Mouse (Mus musculus): ENCODE data around the gene Clcn2. TPM values are rescaled to one million over a fixed set of nuclear protein-coding genes. Genes with fewer than 3 reads are reported as not detected.

Clcn2 gene
- polyA plus RNA-seq, 1 experiment: 87.7 TPM

DNA sequence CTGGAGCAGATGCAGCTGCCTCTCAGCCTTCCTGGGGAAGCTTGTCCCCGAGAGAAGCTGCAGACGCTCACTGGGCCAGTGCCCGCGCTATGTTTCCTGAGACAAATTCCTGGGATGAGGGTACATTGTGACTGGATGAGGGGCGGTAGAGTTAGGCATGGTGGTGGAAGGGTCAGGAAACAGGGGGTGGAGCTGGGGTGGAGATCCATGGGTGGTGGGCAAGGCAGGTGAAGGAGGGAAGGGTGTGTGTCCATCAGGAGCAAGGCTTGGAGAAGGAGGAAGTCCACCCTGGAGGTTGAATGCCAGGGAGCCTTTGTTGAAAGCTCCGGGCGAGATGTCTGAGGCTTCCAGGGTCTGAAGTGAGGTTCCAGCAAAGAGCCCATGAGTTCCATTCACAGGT, 7.8 kb upstream of the Clcn2 start:
- DNase-seq (ENCODE audit: low read depth, low spot score): no peak
- WGBS: 89% methylated on average over 7 of the region's 7 CpGs

- DNase-seq (ENCODE audit: low read depth, low spot score): no peak
- 28% methylated on average over 5 of the region's 5 CpGs for WGBS
Observed at GRCm38 (mm10) chr16:20724338-20724748, 6.8 kb upstream of the Clcn2 start.

GRCm38 (mm10) chr16:20723247-20723646, 5.7 kb upstream of the Clcn2 start:
- WGBS: 77% methylated on average over 4 of the region's 4 CpGs
- no peak for DNase-seq (ENCODE audit: low read depth, low spot score)

GRCm38 (mm10) chr16:20722736-20723135, 5.2 kb upstream of the Clcn2 start:
- DNase-seq (ENCODE audit: low read depth, low spot score): no peak
- 80% methylated on average over 4 of the region's 4 CpGs for WGBS

DNA sequence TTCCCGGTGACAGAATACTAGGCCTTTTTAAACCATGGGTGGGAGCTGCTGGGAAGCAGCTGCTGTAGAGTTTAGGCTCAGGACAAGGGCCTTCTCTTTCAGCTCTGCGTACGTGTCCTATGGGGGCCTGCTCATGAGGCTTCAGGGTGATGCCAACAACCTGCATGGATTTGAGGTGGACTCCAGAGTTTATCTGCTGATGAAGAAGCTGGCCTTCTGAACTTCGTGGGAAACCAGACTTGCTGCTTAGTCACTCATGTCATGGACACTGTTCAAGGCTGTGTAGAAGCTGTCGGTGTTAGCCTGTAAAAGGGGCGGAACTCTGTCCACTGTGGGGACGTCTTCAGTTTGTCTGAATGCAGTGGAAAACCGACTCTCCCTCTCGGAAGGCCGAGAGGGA, 4.3 kb upstream of the Clcn2 start:
- 84% methylated on average over 10 of the region's 10 CpGs for WGBS

GRCm38 (mm10) chr16:20717978-20718670, 578 bp upstream of the Clcn2 start:
- DNase-seq (ENCODE audit: low read depth, low spot score): no peak
- under 1% methylated on average over 18 of the region's 18 CpGs for WGBS

More for the DNA sequence above, 4.3 kb upstream of the Clcn2 start:
- no peak for DNase-seq (ENCODE audit: low read depth, low spot score)

DNA sequence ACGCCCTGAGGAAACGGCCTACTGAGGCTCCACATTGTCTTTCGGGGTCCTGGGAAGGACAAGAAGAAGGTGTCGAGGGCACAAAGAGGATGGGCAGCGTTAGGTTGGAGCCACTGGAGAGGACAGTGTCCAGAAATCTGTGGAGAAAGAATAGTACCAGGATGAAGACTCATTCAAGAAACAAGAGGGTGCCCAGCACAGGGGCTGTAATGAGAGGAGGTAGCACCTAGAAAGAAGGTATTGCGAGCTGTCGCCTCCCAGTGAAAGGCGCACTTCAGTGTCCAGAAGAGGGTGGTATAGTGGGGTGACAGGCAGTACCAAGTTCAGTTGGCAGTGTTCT, 735 bp downstream of the Clcn2 start:
- under 1% methylated on average over 8 of the region's 8 CpGs for WGBS
- no peak for DNase-seq (ENCODE audit: low read depth, low spot score)

GRCm38 (mm10) chr16:20715976-20716840, 1.3 kb downstream of the Clcn2 start:
- WGBS: under 1% methylated on average over 68 of the region's 68 CpGs
- no peak for DNase-seq (ENCODE audit: low read depth, low spot score)

GRCm38 (mm10) chr16:20715566-20715965, 2.0 kb downstream of the Clcn2 start:
- no peak for DNase-seq (ENCODE audit: low read depth, low spot score)
- 3% methylated on average over 12 of the region's 12 CpGs for WGBS

DNA sequence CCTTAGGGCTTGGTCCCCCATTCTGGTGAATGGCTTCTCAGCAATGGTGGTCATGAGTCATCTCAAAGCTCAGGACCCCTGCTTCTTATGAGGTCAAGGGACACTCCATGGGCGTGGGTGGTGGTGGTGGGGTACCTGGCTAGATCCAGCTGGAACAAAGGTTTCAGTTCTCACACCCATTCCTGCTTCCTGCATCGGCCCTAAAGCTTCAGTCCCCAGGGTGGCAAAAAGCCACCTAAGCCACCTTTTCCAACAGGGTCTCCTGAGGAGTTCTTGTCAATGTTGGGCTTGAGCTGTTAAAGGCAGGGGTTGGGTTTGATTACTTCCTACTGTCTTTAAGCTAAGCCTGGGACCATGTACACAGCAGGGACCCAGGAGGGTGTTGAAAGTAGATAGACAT, 2.4 kb downstream of the Clcn2 start:
- 36% methylated on average over 2 of the region's 2 CpGs for WGBS
- DNase-seq (ENCODE audit: low read depth, low spot score): no peak

DNA sequence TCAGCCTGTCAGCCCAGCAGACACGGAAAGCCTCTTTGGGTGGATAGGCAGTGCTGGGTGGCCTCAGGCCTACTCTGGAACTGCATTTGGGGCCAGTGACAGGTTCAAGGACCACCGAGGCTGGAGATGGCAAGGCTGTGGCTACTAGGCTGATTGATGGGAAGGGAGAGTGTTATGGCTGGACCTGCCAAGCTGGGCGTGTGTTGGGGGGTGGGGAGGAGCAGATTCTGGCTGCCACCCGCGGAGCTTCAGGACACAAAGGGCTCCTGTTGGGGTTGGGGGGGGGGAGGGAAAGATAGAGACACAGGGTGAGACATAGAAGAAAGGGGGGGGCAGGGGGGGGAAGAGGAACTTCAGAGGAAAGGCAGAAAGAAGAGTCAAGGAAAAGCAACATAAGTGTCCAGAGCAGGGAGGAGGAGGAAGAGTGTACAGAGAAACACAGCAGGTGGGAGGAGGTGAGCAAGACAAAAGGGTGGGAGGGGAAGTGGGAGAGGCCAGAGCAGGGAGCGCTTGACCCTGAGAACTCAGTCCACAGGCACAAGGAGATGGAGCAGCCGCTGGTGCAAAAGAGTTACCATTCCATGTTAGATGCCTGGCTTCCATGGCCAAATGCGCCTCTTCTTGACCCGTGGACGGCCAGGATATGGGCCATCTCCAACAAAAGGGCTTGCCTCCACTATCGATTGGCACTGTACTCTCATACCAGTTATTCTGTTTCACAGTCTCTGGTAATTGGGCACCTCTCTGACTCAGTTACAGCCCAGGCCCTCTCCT, 3.1 kb downstream of the Clcn2 start:
- DNase-seq (ENCODE audit: low read depth, low spot score): no peak
- WGBS: 33% methylated on average over 11 of the region's 11 CpGs

- WGBS: 75% methylated on average over 7 of the region's 7 CpGs
- no peak for DNase-seq (ENCODE audit: low read depth, low spot score)
Observed at GRCm38 (mm10) chr16:20712889-20713288, 4.7 kb downstream of the Clcn2 start.

- DNase-seq (ENCODE audit: low read depth, low spot score): no peak
- 87% methylated on average over 9 of the region's 9 CpGs for WGBS
Observed at GRCm38 (mm10) chr16:20712190-20712589, 5.4 kb downstream of the Clcn2 start.

- 73% methylated on average over 4 of the region's 4 CpGs for WGBS
- no peak for DNase-seq (ENCODE audit: low read depth, low spot score)
Observed at GRCm38 (mm10) chr16:20710810-20711209, 6.7 kb downstream of the Clcn2 start.

DNA sequence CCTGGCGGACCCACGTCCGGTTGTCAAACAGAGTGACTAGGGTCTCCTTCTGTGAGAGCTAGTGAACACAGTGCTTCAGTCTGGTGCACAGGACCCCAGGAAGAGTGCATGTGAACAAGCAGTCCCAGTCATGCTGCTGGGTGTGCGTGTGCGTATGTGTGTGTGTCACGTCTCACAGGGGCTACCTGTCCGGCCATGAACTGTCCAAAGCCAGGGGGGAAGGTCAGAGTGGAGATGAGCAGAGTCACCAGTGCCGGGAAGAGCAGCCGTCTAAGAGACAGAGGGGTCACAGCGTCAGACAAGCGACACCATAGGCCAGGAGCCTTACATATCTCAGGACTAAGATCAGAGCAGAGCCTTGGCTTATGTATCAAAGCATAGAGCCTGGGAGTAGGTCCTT, 7.2 kb downstream of the Clcn2 start:
- WGBS: 93% methylated on average over 11 of the region's 11 CpGs
- DNase-seq (ENCODE audit: low read depth, low spot score): no peak

- 82% methylated on average over 19 of the region's 19 CpGs for WGBS
- no peak for DNase-seq (ENCODE audit: low read depth, low spot score)
Observed at GRCm38 (mm10) chr16:20708939-20709734, 8.4 kb downstream of the Clcn2 start.

- DNase-seq (ENCODE audit: low read depth, low spot score): no peak
- WGBS: 96% methylated on average over 21 of the region's 21 CpGs
Observed at GRCm38 (mm10) chr16:20708220-20708938, 9.2 kb downstream of the Clcn2 start.

DNA sequence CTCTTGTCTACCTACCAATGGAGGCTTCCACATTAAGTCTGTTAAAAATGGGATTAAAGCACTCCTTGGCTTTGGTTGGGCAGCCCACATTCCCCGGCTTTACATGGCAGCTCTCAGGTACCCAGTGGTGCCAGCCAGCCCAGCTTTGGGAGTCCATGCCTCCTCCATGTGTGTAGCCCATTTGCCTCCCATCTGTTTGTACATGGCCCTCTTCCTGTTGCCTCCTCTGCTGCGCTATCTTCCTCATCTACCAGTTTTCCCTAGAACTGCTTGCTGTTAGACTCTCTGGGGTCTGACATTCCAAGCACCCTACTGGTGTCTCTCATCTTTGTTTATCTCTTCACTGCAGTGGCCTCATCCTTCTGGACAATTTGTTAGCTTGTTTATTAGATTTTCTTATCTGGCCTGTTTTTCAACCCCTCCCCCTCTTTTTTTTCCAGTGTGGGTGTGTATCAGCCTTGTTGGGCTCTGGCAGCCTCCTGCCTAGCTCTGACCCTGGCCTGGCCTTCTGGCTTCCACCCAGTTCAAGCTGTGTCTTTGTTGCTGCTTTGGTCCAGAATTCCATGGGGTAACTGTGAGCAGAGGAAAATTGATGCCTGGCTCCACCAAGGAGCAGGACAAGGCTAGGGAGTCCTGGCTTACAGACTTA, 11.0 kb downstream of the Clcn2 start:
- 88% methylated on average over 2 of the region's 2 CpGs for WGBS
- DNase-seq (ENCODE audit: low read depth, low spot score): no peak
